22 mouse cellular contexts compared by ENCODE assay signal in the genomic region with DNA sequence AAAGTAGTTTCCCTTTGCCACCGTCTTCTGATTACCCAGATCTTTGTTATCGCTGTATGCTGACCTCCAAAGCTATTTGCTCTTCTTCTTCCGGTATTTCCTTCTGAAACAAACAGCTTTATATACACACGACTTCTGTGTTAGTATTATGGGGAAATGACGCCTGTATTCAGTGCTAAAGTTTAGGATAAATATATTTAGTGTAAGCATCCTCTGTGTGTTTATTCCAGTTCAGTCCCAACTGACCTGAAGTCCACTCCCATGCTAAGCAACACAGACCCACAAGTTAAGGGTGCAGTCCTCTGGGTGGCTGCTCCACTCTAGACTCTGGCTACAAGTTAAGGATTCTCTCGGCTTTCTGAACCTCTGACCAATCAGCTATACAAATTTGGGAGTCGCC. TPM values are rescaled to one million over a fixed set of nuclear protein-coding genes. Genes with fewer than 3 reads are reported as not detected.
DNase-seq lines count a peak whose midpoint lies in the region; ATAC-seq and TF ChIP-seq lines count a peak whose summit lies in the region.
"Had no signal": no experiment of that assay in that cellular context is flagged by ENCODE, and none has a peak within 500 bp of the region (broad histone marks: within the 10 kb centered on the region; RNA-seq: fewer than 3 reads in every experiment).

No protein-coding gene starts in this region.

- no peaks in the 10 kb centered on the region for H3K27me3 ChIP-seq in lung, embryonic 16.5 days (ENCODE audit: control insufficient read depth, insufficient read depth, low read depth, low read length)
- H3K27me3 ChIP-seq in lung, postnatal 0 days (replicated peaks; ENCODE audit: insufficient read depth, low read length): no peaks in the 10 kb centered on the region
- H3K27me3 ChIP-seq: embryonic facial prominence, embryonic 12.5 days; forebrain, embryonic 12.5 days had no signal

- ATAC-seq in lung, embryonic 16.5 days (ENCODE audit: low read depth): peak; percentile 60; the same call in 1 of the 2 replicates
- peak; percentile 87 for ATAC-seq in lung, postnatal 0 days
- ATAC-seq in erythroid progenitor cell, adult 5-6 weeks (replicated peaks; ENCODE audit: low FRiP score, poor library complexity, severe bottlenecking): no peak
- ATAC-seq: forebrain, embryonic 14.5 days; forebrain, embryonic 16.5 days had no signal

- no peaks in the 10 kb centered on the region for H3K9me3 ChIP-seq in lung, embryonic 16.5 days (ENCODE audit: control insufficient read depth, low read length)
- H3K9me3 ChIP-seq in lung, postnatal 0 days (ENCODE audit: low read length): no peaks in the 10 kb centered on the region
- H3K9me3 ChIP-seq: embryonic facial prominence, embryonic 10.5 days; embryonic facial prominence, embryonic 12.5 days; forebrain, embryonic 10.5 days; forebrain, embryonic 12.5 days had no signal

- peak; percentile 74 for DNase-seq in lung, postnatal 0 days (ENCODE audit: low spot score)
- peak; percentile 12 for DNase-seq in lung, postnatal 14 days
- DNase-seq in lung, postnatal 36 days: peak; percentile 64
- no peak for DNase-seq in layer of hippocampus, adult 18-20 months (ENCODE audit: low spot score in 2 of 2)
- no peak for DNase-seq in adrenal gland, adult (ENCODE audit: inconsistent age in 2 of 2, low spot score in 1 of 2)
- no peak for DNase-seq in kidney, postnatal 36 days
- DNase-seq: adrenal gland, adult 8-10 months; adrenal gland, postnatal 14 days; adrenal gland, postnatal 36 days; cerebellum, adult 11-12 months; cerebellum, adult 2 months; cerebellum, adult 9-10 months; cerebellum, postnatal 10 days; cerebellum, postnatal 25 days had no signal

- no peak for TF ChIP-seq CTCF in lung, postnatal 0 days (IDR thresholded peaks at IDR 0.05)

- 62% methylated on average over 7 of the region's 7 CpGs for WGBS in lung, embryonic 16.5 days
- WGBS in lung, postnatal 0 days: 55% methylated on average over 7 of the region's 7 CpGs

- H3K4me1 ChIP-seq in lung, embryonic 16.5 days (replicated peaks; ENCODE audit: control insufficient read depth, insufficient read depth, low read length): no peaks in the 10 kb centered on the region
- H3K4me1 ChIP-seq in lung, postnatal 0 days (ENCODE audit: insufficient read depth, low read depth, low read length): no peaks in the 10 kb centered on the region
- H3K4me1 ChIP-seq: embryonic facial prominence, embryonic 10.5 days; embryonic facial prominence, embryonic 12.5 days; forebrain, embryonic 10.5 days; forebrain, embryonic 12.5 days had no signal

- H3K4me3 ChIP-seq in lung, embryonic 16.5 days (ENCODE audit: low read length): no peak overlapping the region
- H3K4me3 ChIP-seq in lung, postnatal 0 days (ENCODE audit: low read depth, low read length): no peak overlapping the region
- H3K4me3 ChIP-seq: embryonic facial prominence, embryonic 10.5 days; embryonic facial prominence, embryonic 12.5 days; forebrain, embryonic 10.5 days; forebrain, embryonic 12.5 days had no signal

- TF ChIP-seq EP300 in lung, postnatal 0 days (IDR thresholded peaks at IDR 0.05): peak; percentile 99

- H3K4me2 ChIP-seq in lung, embryonic 16.5 days (ENCODE audit: low read depth, low read length): no peak overlapping the region
- no peak overlapping the region for H3K4me2 ChIP-seq in lung, postnatal 0 days (replicated peaks; ENCODE audit: low read depth, low read length)
- H3K4me2 ChIP-seq: embryonic facial prominence, embryonic 12.5 days; forebrain, embryonic 12.5 days had no signal

- peaks cover 2% of the 10 kb centered on the region; the same call in 1 of the 2 replicates for H3K36me3 ChIP-seq in lung, embryonic 16.5 days (ENCODE audit: control insufficient read depth, insufficient read depth, low read length)
- H3K36me3 ChIP-seq in lung, postnatal 0 days (ENCODE audit: insufficient read depth, low read length): no peaks in the 10 kb centered on the region
- H3K36me3 ChIP-seq: forebrain, embryonic 12.5 days had no signal

- H3K27ac ChIP-seq in lung, embryonic 16.5 days (ENCODE audit: low read length): 0 out of 2 replicates have a peak overlapping the region, but pooled peaks have one; percentile 49
- H3K27ac ChIP-seq in lung, postnatal 0 days (ENCODE audit: low read length): peak overlapping the region; percentile 23; the same call in 1 of the 2 replicates
- H3K27ac ChIP-seq: embryonic facial prominence, embryonic 10.5 days; embryonic facial prominence, embryonic 12.5 days; forebrain, embryonic 10.5 days; forebrain, embryonic 12.5 days had no signal

- H3K9ac ChIP-seq in lung, embryonic 16.5 days (ENCODE audit: low read length): no peak overlapping the region
- no peak overlapping the region for H3K9ac ChIP-seq in lung, postnatal 0 days (replicated peaks; ENCODE audit: low read depth)
- H3K9ac ChIP-seq: embryonic facial prominence, embryonic 12.5 days; forebrain, embryonic 12.5 days had no signal

RNA-seq across cellular contexts. Expression of a gene that starts 52.2 kb away (rescaled TPM):
- polyA plus RNA-seq in lung, embryonic 16.5 days (2015; fragmentation: Nextera tagmentation; extraction: Ambion mirVana): 13.8 and 14.5 TPM in 2 replicates
- polyA plus RNA-seq in lung, postnatal 0 days (2015; fragmentation: Nextera tagmentation; extraction: Ambion mirVana): 13.0 and 13.2 TPM in 2 replicates
- total RNA-seq in layer of hippocampus, adult 18-20 months (2021): 10 to 100 TPM; 45.6 to 47.8 TPM
- total RNA-seq in erythroid progenitor cell, adult 5-6 weeks (2015; ENCODE audit: low replicate concordance): not detected in 2 replicates
- 0.26 TPM in 1 of 2 replicates, not detected in the other for total RNA-seq in erythroid progenitor cell, adult 5-6 weeks (2017; ENCODE audit: low replicate concordance)

Comparison
In these comparisons a context has a peak if more than half of its experiments do, and no peak if none do; other contexts are left out.
1. DNase-seq: peak in lung, postnatal 0 days (single experiment), lung, postnatal 14 days (single experiment) and lung, postnatal 36 days (single experiment); none in layer of hippocampus, adult 18-20 months (0 of 2), adrenal gland, adult (0 of 2) and kidney, postnatal 36 days (0 of 2).
2. RNA of a gene that starts 52.2 kb away (total RNA-seq): 45.6 to 47.8 TPM in layer of hippocampus, adult 18-20 months; 0.26 TPM in erythroid progenitor cell, adult 5-6 weeks; every median in the first group is over 10 times any median in the second.